Mouse (Mus musculus) pancreas, adult 10 weeks (tissue): ENCODE measurements around the gene Pyroxd1. TPM values are rescaled to one million over a fixed set of nuclear protein-coding genes. Genes with fewer than 3 reads are reported as not detected.

Source experiments
- polyA plus RNA-seq: library from polyadenylated mRNA; stranded (reverse); fragments of 350-450 nt; fragmentation: Illumina TruSeq; extraction: RNeasy Lipid Tissue Mini Kit (QIAGEN cat#74804); gene quantifications from one replicate; pipeline ENCODE4 v1.2.3, GENCODE M21; 2015; ENCODE audit warnings: low read depth, low replicate concordance; ENCODE audit not compliant: insufficient read depth

Pyroxd1 gene
- 4.0 TPM for polyA plus RNA-seq

DNA sequence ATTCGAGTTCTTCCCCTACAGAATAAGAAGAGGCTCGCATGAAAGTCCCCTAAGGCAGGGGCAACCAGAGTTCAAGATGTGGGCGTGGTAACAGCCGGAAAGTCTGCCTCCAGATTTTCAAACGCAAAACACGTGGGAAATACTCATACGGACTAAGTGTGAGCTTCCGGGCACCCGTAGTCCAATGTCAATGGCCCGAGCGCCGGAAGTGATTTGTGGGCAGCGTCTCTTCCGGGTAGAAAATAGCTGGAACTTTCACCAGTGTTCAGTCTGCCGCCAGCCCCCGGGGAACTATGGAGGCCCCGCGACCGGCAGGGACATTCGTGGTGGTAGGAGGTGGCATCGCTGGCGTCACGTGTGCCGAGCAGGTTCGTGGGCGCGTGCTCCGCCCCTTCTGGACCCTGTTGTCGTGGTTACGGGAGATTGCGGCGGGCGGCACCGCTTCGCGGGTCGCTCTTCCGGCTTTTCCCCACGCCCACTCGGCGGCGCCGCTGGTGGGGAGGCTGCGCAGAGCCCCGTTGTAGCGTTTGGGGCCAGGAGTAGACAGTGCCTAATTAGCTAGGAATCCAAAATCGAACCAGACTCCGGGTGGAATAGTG lies at the start of gene Pyroxd1:
Pyroxd1 (plus strand) TSS at position 215 of the 599 bp plus-strand sequence.

GRCm38 (mm10) chr6:142298098-142298497 lies 47.4 kb upstream of the Pyroxd1 start, which contains the start of gene Iapp:
TSS of gene Iapp (plus strand) at chr6:142298423.

DNA sequence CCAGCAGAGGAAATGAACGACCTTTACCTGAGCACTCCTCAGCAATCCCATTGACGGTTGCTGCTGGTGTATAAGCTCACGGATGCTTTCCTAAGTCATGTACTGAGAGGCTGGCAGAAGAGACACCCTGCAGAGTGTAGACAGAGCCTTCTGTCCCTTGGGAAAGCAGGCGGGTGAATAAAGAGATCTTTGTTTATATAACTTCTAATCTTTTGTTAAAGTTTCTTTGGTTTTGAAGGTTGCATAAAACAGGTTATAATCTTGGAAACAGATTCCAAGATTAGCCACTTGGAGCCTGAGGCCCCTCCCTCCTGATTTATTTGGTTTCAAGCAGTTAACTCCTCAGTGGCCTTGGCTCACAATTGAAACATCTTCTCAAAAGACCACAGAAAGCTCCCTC lies 22.6 kb upstream of the Pyroxd1 start, which contains the start of gene Slco1a5:
Slco1a5 (minus strand) TSS at position 101 of the 400 bp plus-strand sequence.

DNA sequence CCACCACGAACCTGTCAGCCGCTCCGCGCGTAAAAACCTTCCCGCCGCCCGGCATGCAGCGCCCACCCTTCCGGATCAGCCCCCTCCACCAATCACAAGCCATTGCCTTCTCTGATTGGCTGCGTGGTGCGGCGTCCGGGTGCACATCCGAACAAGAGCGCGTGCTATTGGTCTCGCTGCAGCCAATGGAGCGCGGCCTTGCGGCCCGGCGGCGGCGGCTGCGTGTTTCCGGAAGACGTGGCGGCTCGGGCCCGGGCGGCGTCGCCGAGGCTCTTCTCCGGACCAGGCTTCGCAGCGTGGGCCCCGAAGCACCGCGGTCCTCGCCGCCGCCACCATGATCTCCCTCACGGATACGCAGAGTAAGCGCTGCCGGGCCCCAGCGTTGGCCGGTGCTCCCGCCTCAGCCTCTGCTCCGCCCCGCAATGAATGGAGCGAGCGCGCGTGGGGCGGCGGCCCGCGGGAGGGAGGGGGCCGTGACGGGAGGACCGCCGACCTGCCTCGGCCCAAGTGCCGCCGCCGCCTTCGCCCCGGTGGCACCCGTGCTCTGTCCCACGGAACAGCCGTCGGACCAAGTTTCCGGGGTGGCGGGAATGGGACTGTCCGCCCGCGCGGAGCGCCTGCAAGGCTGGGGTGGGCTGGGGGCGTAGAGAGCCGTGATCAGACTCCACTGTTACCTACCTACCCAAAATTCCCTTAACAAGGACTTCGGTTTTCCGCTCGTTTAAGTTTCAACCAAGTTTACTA lies 41.7 kb downstream of the Pyroxd1 start, which contains the start of the genes Recql and Golt1b:
Recql (minus strand) TSS at position 77 of the 744 bp plus-strand sequence.
Golt1b (plus strand) TSS at position 211 of the 744 bp plus-strand sequence.

Other genes starting within 250 kb of the Pyroxd1 start
- 1.0 TPM for gene Slco1a6, start 137.1 kb upstream of the Pyroxd1 start, polyA plus RNA-seq
- gene Iapp, start 47.2 kb upstream of the Pyroxd1 start, polyA plus RNA-seq = 1,565 TPM
- not detected for gene Slco1a5, start 22.7 kb upstream of the Pyroxd1 start, polyA plus RNA-seq
- 7.6 TPM for gene Recql, start 41.4 kb downstream of the Pyroxd1 start, polyA plus RNA-seq
- gene Golt1b, start 41.6 kb downstream of the Pyroxd1 start, polyA plus RNA-seq = 8.5 TPM
- gene Spx, start 67.8 kb downstream of the Pyroxd1 start, polyA plus RNA-seq = 1.8 TPM
- not detected for gene Gys2, start 127.5 kb downstream of the Pyroxd1 start, polyA plus RNA-seq
- gene Ldhb, start 162.3 kb downstream of the Pyroxd1 start, polyA plus RNA-seq = 12.6 TPM
- gene Kcnj8, start 226.0 kb downstream of the Pyroxd1 start, polyA plus RNA-seq = 2.5 TPM